Mouse (Mus musculus) liver, adult 10 weeks (tissue): Measurements from ENCODE around the gene Luc7l3. TPM values are rescaled to one million over a fixed set of nuclear protein-coding genes. Genes with fewer than 3 reads are reported as not detected.

ENCODE experiments used
- polyA plus RNA-seq: library from polyadenylated mRNA; stranded (reverse); fragments of 350-450 nt; fragmentation: Illumina TruSeq; extraction: RNeasy Lipid Tissue Mini Kit (QIAGEN cat#74804); gene quantifications from one replicate; pipeline ENCODE4 v1.2.3, GENCODE M21; 2014; ENCODE audit warnings: low read depth, low replicate concordance

Gene Luc7l3
- 85.5 TPM for polyA plus RNA-seq

DNA sequence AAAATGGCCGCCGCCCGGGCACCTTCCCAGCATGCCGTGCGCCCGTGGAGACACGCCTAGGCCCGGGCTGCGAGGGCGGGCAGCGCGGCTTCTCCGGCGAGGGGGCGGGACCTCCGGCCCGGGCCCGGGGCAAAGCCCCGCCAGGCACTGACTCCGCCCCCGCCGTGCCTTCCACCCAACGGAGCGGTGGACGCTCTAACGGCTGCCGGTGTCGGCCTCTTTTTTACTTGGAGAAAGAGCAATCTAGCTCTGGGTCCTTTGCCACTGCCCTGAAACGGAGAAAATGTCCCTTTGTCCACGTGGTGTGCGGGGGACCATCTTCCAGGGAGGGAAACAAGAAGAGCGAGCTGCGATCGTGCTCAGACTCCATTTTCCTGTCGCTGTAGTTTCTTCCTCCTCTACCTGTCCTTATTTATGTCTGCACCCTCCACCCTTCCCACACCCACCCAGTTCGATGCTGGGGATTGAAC, at the start of gene Luc7l3:
Gene Luc7l3 (minus strand): TSS at position 58 of the 470 bp plus-strand sequence.

DNA sequence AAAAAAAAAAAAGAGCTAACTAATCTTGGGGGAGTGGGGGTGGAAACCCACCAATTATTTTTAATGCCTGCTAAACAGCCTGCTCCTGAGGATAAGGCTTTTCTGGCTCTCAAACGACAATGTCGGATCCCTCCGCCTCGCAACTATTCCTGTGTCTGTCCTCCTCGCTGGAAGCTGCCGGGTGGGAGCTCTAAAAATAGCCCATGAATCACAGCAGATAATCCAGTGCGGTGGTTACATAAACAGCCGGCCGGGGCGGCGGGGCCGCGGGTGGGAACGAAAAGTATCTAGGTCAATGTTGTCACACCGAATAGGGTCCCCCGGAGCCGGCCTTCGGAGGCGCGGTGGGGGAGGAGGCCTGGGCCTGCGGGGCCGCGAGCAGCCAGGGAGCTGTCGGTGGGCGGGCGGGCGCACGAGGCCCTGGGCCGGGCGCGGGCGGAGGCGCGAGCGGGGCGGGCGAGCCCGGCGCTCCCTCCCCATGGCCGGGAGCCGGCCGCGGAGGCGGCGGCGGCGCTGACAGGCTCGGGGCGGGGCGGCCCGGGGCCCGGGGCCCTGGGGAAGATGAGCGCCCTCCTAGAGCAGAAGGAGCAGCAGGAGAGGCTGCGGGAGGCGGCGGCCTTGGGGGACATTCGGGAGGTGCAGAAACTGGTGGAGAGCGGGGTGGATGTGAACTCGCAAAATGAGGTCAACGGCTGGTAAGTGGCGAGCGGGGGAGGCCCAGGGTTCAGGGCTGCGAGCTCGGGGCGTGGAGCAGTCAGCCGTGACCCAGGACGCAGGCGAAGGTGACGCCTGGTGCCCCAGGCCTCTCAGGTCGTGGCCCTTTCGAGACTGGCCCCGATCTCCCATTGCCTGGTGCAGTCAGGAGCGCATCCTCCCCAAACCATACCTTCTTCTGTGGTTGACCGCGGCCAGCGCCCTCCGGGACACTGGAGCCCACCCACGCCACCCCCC, 6.2 kb upstream of the Luc7l3 start, which contains the start of gene Ankrd40:
Gene Ankrd40 (plus strand): TSS at position 309 of the 951 bp plus-strand sequence.

GRCm38 (mm10) chr11:94281199-94282181, 40.3 kb downstream of the Luc7l3 start, which contains the start of gene Gm21885:
Gene Gm21885, plus strand, starts transcription at chr11:94281873.

GRCm38 (mm10) chr11:94245955-94246788, 75.6 kb downstream of the Luc7l3 start, which contains the start of gene Wfikkn2:
Gene Wfikkn2, minus strand, starts transcription at chr11:94246005.

Other genes starting within 250 kb of the Luc7l3 start
- gene Tob1, start 110.5 kb downstream of the Luc7l3 start, polyA plus RNA-seq = 283 TPM
- gene Wfikkn2, start 76.0 kb downstream of the Luc7l3 start, polyA plus RNA-seq = not detected
- gene Gm21885, start 40.1 kb downstream of the Luc7l3 start, polyA plus RNA-seq = 0.79 TPM
- gene Ankrd40, start 6.0 kb upstream of the Luc7l3 start, polyA plus RNA-seq = 46.4 TPM
- gene Abcc3, start 71.0 kb upstream of the Luc7l3 start, polyA plus RNA-seq = 40.6 TPM
- gene Cacna1g, start 152.2 kb upstream of the Luc7l3 start, polyA plus RNA-seq = not detected
- gene Spata20, start 164.2 kb upstream of the Luc7l3 start, polyA plus RNA-seq = not detected
- gene Epn3, start 178.0 kb upstream of the Luc7l3 start, polyA plus RNA-seq = not detected
- gene Mycbpap, start 199.8 kb upstream of the Luc7l3 start, polyA plus RNA-seq = not detected
- 4.3 TPM for gene Rsad1, start 227.3 kb upstream of the Luc7l3 start, polyA plus RNA-seq
- not detected for gene Chad, start 243.1 kb upstream of the Luc7l3 start, polyA plus RNA-seq